Mouse (Mus musculus): ENCODE measurements around the gene Smbd1. TPM values are rescaled to one million over a fixed set of nuclear protein-coding genes. Genes with fewer than 3 reads are reported as not detected.

Smbd1 gene
- polyA plus RNA-seq, 1 experiment: not detected

DNA sequence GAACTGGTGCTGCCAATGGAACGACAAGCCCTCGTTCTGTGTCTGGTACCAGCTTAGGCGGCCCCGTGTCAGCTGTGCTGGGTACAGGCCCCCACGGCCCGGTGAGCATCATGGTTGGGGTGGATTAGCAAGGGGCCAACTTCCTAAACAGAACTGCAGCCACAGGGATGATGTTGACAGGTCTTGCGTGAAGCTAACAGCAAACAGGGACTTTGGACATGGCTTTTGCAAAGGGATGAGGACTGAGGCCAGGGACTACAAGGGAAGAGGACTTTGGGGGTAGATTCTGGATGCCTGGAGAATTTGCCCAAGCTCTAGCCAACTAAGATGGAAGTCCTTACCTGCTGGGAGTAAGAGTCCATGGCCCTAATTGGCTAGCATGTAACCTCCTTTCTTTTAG, 43.4 kb downstream of the Smbd1 start:
- H3K4me3 ChIP-seq (replicated peaks): no peak overlapping the region
- H3K27me3 ChIP-seq (ENCODE audit: control insufficient read depth): no peaks in the 10 kb centered on the region
- no peak for TF ChIP-seq GATA1 (IDR thresholded peaks at IDR 0.05; ENCODE audit: low read length)
- no peak for TF ChIP-seq TAL1 (IDR thresholded peaks at IDR 0.05; ENCODE audit: low read length)
- H3K9me3 ChIP-seq (ENCODE audit: control insufficient read depth, low read length): no peaks in the 10 kb centered on the region
- no peaks in the 10 kb centered on the region for H3K36me3 ChIP-seq (ENCODE audit: control insufficient read depth)
- H3K4me1 ChIP-seq (ENCODE audit: control insufficient read depth): no peaks in the 10 kb centered on the region

DNA sequence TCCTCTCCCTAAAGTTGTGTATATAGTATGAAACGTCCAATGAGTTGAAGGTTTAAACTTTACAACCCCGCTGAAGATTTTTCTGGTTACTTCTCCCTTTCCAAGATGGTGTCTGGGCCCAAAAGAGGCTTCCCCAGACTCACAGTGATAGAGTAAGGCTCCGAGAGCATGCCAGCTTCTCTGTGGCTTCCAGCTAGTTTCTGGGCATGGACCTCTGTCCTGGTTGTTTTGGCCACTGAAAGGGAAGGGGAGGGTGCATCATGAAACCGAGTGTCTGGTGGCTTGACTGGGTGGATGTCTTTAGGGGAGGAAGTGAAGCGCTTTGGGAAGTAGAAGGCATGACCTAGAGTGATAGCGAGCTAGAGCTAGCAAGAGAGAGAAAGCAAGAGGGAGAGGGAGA, 45.3 kb downstream of the Smbd1 start:
- no peaks in the 10 kb centered on the region for H3K27me3 ChIP-seq (ENCODE audit: control insufficient read depth)
- TF ChIP-seq TAL1 (IDR thresholded peaks at IDR 0.05; ENCODE audit: low read length) (no peak), GATA1 (IDR thresholded peaks at IDR 0.05; ENCODE audit: low read length) (no peak)
- no peaks in the 10 kb centered on the region for H3K9me3 ChIP-seq (ENCODE audit: control insufficient read depth, low read length)
- H3K4me3 ChIP-seq (replicated peaks): no peak overlapping the region
- H3K4me1 ChIP-seq (ENCODE audit: control insufficient read depth): no peaks in the 10 kb centered on the region
- H3K36me3 ChIP-seq (ENCODE audit: control insufficient read depth): no peaks in the 10 kb centered on the region

DNA sequence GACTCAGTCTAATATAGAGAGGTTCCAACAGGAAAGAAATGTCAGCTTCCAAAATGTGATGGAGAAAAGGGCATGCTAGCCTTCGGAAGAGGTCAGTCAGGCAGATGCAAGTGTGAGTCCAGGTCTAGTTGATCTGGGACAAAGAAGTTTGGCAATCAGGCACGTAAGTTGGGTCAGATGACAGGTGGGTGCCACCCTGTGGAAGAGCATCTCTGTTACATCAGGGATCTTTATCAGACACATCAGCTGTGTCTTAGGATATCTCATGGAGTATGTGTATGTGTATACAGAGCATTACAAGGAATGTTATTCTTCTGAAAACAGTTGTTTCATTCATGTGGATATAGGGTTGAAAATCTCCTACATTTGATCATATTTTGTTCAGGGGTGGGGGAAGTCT, 45.7 kb downstream of the Smbd1 start:
- no peaks in the 10 kb centered on the region for H3K27me3 ChIP-seq (ENCODE audit: control insufficient read depth)
- H3K36me3 ChIP-seq (ENCODE audit: control insufficient read depth): no peaks in the 10 kb centered on the region
- no peaks in the 10 kb centered on the region for H3K4me1 ChIP-seq (ENCODE audit: control insufficient read depth)
- TF ChIP-seq GATA1 (IDR thresholded peaks at IDR 0.05; ENCODE audit: low read length) (no peak), TAL1 (IDR thresholded peaks at IDR 0.05; ENCODE audit: low read length) (no peak)
- no peak overlapping the region for H3K4me3 ChIP-seq (replicated peaks)
- H3K9me3 ChIP-seq (ENCODE audit: control insufficient read depth, low read length): no peaks in the 10 kb centered on the region

Other genes with a start within 250 kb of the Smbd1 start
- gene Tfrc, start 201.6 kb downstream of the Smbd1 start, polyA plus RNA-seq (2012): 5.4 and 6.9 TPM in 2 replicates
- 59.1 and 61.6 TPM in 2 replicates for gene Tnk2, start 166.6 kb downstream of the Smbd1 start, polyA plus RNA-seq (2012)
- 0.08 TPM in 1 of 2 replicates, not detected in the other for gene Muc4, start 74.6 kb downstream of the Smbd1 start, polyA plus RNA-seq (2012)
- 0.01 TPM in 1 of 2 replicates, not detected in the other for gene Muc20, start 13.0 kb downstream of the Smbd1 start, polyA plus RNA-seq (2012)
- gene Fyttd1, start 67.0 kb upstream of the Smbd1 start, polyA plus RNA-seq (2012): 0.23 and 1.6 TPM in 2 replicates
- gene Rubcn, start 67.3 kb upstream of the Smbd1 start, polyA plus RNA-seq (2012): 0.15 and 0.30 TPM in 2 replicates
- 0.08 and 0.14 TPM in 2 replicates for gene Lrch3, start 103.6 kb upstream of the Smbd1 start, polyA plus RNA-seq (2012)
- gene Iqcg, start 245.7 kb upstream of the Smbd1 start, polyA plus RNA-seq (2012): 1.5 and 1.6 TPM in 2 replicates
- 13.1 and 13.8 TPM in 2 replicates for gene Rpl35a, start 246.0 kb upstream of the Smbd1 start, polyA plus RNA-seq (2012)